Mouse (Mus musculus) forebrain, postnatal 0 days (tissue): Measurements from ENCODE around the gene Tsnax. TPM values are rescaled to one million over a fixed set of nuclear protein-coding genes. Genes with fewer than 3 reads are reported as not detected.

Source experiments
- ATAC-seq: fragments of 200-750 bp; cut with Nextera tagmentation; 2 replicates; pipeline ENCODE4 v1.8.0; 2017; ENCODE audit warnings: mild to moderate bottlenecking, moderate library complexity
- DNase-seq: peaks from one replicate; pipeline ENCODE4 v3.0.0-alpha.2; 2015
- H3K27ac ChIP-seq: fragments of 300-500 bp; sonication (generic); 2 replicates; pipeline ENCODE4 v1.5.1; 2014; ENCODE audit warnings: low read depth, mild to moderate bottlenecking, antibody characterized with exemption, low read length, moderate library complexity, mixed read lengths
- H3K27me3 ChIP-seq: fragments of 300-500 bp; sonication (generic); 2 replicates; pipeline ENCODE4 v1.6.1; 2014; ENCODE audit warnings: mild to moderate bottlenecking, low read length, mixed read lengths; ENCODE audit not compliant: insufficient read depth
- H3K36me3 ChIP-seq: fragments of 300-500 bp; sonication (generic); 2 replicates; pipeline ENCODE4 v1.6.1; 2014; ENCODE audit warnings: mild to moderate bottlenecking, moderate library complexity; ENCODE audit not compliant: insufficient read depth
- H3K4me1 ChIP-seq: fragments of 300-500 bp; sonication (generic); 2 replicates; pipeline ENCODE4 v1.6.1; 2014; ENCODE audit warnings: antibody characterized with exemption; ENCODE audit not compliant: insufficient read depth
- H3K4me2 ChIP-seq: fragments of 300-500 bp; sonication (generic); 2 replicates; pipeline ENCODE4 v1.6.1; 2014; ENCODE audit warnings: low read depth, mild to moderate bottlenecking, moderate library complexity
- H3K4me3 ChIP-seq: fragments of 300-500 bp; sonication (generic); 2 replicates; pipeline ENCODE4 v1.5.1; 2014; ENCODE audit warnings: low read depth, low read length, mixed read lengths
- H3K9ac ChIP-seq: fragments of 300-500 bp; sonication (generic); 2 replicates; pipeline ENCODE4 v1.6.1; 2014; ENCODE audit warnings: mild to moderate bottlenecking
- H3K9me3 ChIP-seq: fragments of 300-500 bp; sonication (generic); 2 replicates; pipeline ENCODE4 v1.6.1; 2016; ENCODE audit warnings: low read length
- CTCF ChIP-seq: sonication (generic); IDR thresholded peaks from 2 replicates; pipeline ENCODE4 v1.5.1; 2016; ENCODE audit warnings: antibody characterized with exemption, control low read depth, low read depth
- WGBS: fragments of 180-500 bp; shearing (Covaris S2); extraction: QIAGEN DNeasy Blood & Tissue Kit; methylation state at CpG from one replicate; pipeline ENCODE4 v1.1.7; 2014; 5-methylcytosine and 5-hydroxymethylcytosine counted together
- polyA plus RNA-seq: library from polyadenylated mRNA; unstranded; fragments of >200 nt; fragmentation: Nextera tagmentation; extraction: Ambion mirVana; gene quantifications from 2 replicates; pipeline ENCODE4 v1.2.1, GENCODE M21; 2015
- total RNA-seq: library from RNA; depleted of rRNA; stranded (reverse); fragments of >200 nt; gene quantifications from 2 replicates; pipeline ENCODE4 v1.2.3, GENCODE M21; 2014

Gene Tsnax
- total and polyA plus RNA-seq, 2 experiments from 2014 or later, result 111 to 146 TPM

DNA sequence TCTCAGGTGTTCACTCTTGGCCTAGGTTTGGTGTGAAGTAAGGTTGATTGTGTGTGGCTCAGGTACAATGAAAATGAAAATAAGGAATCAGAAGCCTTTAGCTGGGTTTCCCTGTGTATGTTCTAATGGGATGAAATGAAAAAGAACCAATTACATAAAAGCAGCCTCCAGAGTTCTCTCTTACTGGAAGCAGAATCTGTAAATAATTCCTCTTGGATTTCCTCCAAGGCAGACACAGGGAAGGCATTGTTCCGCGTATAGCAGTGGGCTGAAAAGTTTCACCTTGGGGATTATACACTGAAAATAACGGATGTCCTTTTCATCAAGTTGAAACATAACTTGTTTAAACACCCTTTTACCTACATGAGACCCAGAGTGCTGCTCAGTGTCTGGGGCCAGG is 14.4 kb downstream of the Tsnax start:
- Histone ChIP-seq H3K9me3 (no peaks in the 10 kb centered on the region), H3K4me1 (no peaks in the 10 kb centered on the region), H3K27me3 (no peaks in the 10 kb centered on the region), H3K27ac (no peak overlapping the region), H3K4me2 (no peak overlapping the region), H3K4me3 (no peak overlapping the region), H3K9ac (no peak overlapping the region), H3K36me3 (peaks cover 70% of the 10 kb centered on the region)
- no peak for DNase-seq
- no peak for TF ChIP-seq CTCF
- no peak for ATAC-seq
- WGBS, result 39% methylated on average over 3 of the region's 3 CpGs

DNA sequence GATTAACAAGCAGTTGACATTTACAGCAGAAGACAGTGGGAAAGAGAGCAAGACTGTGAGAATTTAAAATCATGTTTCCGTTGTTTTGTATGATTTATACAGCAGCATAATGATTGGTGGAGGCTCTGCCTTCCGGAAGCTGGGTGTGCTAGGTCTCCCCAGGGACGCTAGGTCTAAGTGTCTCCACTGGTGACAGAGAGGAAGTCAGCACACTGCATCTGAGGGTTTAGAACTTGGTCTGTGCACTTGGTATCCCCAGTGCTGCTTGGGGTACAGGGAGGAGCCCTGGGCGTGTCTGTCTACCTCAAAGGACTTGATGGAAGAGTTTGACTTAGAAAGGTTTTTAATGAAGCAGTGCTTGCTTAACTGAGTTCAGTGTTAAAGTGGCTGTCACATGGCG is 16.0 kb downstream of the Tsnax start:
- WGBS, result 93% methylated on average over 5 of the region's 5 CpGs
- Histone ChIP-seq H3K9ac (no peak overlapping the region), H3K36me3 (peaks cover 84% of the 10 kb centered on the region), H3K27me3 (no peaks in the 10 kb centered on the region), H3K4me1 (no peaks in the 10 kb centered on the region), H3K9me3 (no peaks in the 10 kb centered on the region), H3K4me3 (no peak overlapping the region), H3K27ac (no peak overlapping the region), H3K4me2 (no peak overlapping the region)
- no peak for TF ChIP-seq CTCF
- DNase-seq (no peak), ATAC-seq (no peak)

DNA sequence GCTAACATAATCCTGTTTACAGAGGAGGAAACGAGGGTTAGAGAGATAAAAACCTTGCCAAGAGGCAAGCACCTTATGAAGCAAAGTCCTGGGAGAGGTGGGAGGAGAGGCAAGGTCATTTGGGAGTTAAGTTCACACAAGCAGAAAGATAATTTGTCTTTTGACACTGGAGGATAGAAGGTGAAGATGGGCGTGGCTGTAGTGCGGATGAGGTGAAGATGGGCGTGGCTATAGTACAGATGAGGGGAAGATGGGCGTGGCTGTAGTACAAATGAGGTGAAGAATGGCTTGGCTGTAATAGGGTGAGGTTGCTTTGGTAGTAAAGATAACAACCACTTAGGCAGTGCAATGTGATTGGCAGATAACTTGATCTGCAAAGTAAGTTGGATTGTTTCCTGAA is 18.5 kb downstream of the Tsnax start:
- WGBS, result 88% methylated on average over 5 of the region's 5 CpGs
- H3K27me3 ChIP-seq, result no peaks in the 10 kb centered on the region
- ATAC-seq (no peak), DNase-seq (no peak)
- peaks cover 64% of the 10 kb centered on the region for H3K36me3 ChIP-seq
- H3K9ac ChIP-seq, result no peak overlapping the region
- no peaks in the 10 kb centered on the region for H3K4me1 ChIP-seq
- TF ChIP-seq CTCF, result no peak
- no peaks in the 10 kb centered on the region for H3K9me3 ChIP-seq
- H3K4me2 ChIP-seq, result no peak overlapping the region
- H3K27ac ChIP-seq, result no peak overlapping the region
- H3K4me3 ChIP-seq, result no peak overlapping the region

DNA sequence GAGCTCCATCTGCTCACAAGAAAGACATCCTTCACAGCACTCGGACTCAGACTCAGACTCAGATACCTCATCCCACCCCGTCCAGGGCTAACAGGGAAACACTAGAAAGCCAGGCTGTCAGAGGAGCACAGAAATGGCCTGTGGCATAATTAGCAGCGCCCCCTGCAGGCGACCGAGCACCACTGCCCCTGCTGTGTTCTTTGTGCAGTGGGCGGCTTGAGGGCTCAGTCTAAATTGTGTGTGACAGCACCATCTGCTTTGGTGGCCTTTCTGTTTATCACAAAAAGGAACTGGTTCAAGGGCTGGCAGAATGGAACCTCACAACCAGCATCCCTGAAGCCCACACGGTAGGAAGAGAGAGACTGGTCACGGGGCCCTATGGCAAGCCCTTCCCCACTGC is 21.9 kb downstream of the Tsnax start:
- ATAC-seq (peak; percentile 81), DNase-seq (peak; percentile 53)
- TF ChIP-seq CTCF, result peak; percentile 80
- no peaks in the 10 kb centered on the region for H3K4me1 ChIP-seq
- peaks cover 48% of the 10 kb centered on the region for H3K36me3 ChIP-seq
- WGBS, result 20% methylated on average over 8 of the region's 8 CpGs
- no peaks in the 10 kb centered on the region for H3K9me3 ChIP-seq
- H3K4me2 ChIP-seq, result no peak overlapping the region
- no peaks in the 10 kb centered on the region for H3K27me3 ChIP-seq
- H3K9ac ChIP-seq, result no peak overlapping the region
- no peak overlapping the region for H3K4me3 ChIP-seq
- H3K27ac ChIP-seq, result no peak overlapping the region

DNA sequence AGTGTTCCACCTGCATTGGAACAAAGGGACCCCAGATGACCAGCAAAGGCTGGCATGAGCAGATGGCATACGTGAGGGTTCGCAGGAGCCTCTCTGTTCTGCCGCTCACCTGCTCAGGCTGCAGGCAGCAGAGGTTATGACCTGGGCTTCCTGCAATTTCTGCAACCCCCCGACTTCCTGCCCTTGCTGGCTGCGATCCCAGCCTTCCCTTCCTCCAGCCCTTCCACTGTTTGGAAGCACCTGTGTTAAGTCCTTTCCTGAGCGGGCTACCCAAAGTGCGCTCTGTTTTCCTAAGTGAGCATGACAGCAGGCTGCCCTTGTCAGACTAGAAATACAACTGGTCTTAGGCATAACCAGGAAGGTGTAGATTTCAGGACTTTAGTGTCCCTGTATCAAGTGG is 24.3 kb downstream of the Tsnax start:
- Histone ChIP-seq H3K27ac (no peak overlapping the region), H3K4me2 (no peak overlapping the region), H3K27me3 (no peaks in the 10 kb centered on the region), H3K36me3 (peaks cover 32% of the 10 kb centered on the region), H3K9ac (no peak overlapping the region), H3K9me3 (no peaks in the 10 kb centered on the region), H3K4me3 (no peak overlapping the region), H3K4me1 (no peaks in the 10 kb centered on the region)
- ATAC-seq (no peak), DNase-seq (no peak)
- no peak for TF ChIP-seq CTCF
- 93% methylated on average over 7 of the region's 7 CpGs for WGBS

DNA sequence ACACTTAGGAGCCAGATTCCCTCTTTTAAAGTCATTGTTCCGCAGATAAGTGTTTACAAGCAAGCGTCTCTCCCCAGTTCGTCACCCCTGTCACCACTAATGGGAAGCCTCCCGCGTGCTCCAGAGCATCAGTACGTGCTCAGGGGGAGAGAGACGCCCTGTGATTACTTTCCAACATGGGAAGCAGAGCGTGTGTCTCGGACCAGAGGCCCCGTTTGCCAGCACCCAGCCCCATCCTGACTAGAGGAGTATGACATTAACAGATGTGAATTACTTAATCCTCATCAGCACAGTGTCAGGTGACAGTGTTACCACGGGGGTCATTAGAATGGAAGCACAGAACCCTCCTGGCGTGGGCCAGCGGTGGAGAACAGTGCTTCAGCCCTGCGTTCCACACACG is 25.9 kb downstream of the Tsnax start:
- Histone ChIP-seq H3K27ac (no peak overlapping the region), H3K9ac (no peak overlapping the region), H3K9me3 (no peaks in the 10 kb centered on the region), H3K4me3 (no peak overlapping the region), H3K4me2 (no peak overlapping the region), H3K36me3 (peaks cover 16% of the 10 kb centered on the region), H3K27me3 (no peaks in the 10 kb centered on the region), H3K4me1 (no peaks in the 10 kb centered on the region)
- no peak for ATAC-seq
- WGBS, result 85% methylated on average over 15 of the region's 15 CpGs
- TF ChIP-seq CTCF, result no peak
- no peak for DNase-seq

- Histone ChIP-seq H3K27me3 (no peaks in the 10 kb centered on the region), H3K4me3 (no peak overlapping the region), H3K4me1 (no peaks in the 10 kb centered on the region), H3K9me3 (no peaks in the 10 kb centered on the region), H3K36me3 (peaks cover 12% of the 10 kb centered on the region; the same call in 1 of the 2 replicates), H3K9ac (no peak overlapping the region), H3K27ac (no peak overlapping the region), H3K4me2 (no peak overlapping the region)
- ATAC-seq, result no peak
- no peak for TF ChIP-seq CTCF
- WGBS, result 87% methylated on average over 15 of the region's 15 CpGs
- DNase-seq, result no peak
These were observed 28.0 kb downstream of the Tsnax start for GRCm38 (mm10) chr8:125040587-125041375.
